In the genomic region with DNA sequence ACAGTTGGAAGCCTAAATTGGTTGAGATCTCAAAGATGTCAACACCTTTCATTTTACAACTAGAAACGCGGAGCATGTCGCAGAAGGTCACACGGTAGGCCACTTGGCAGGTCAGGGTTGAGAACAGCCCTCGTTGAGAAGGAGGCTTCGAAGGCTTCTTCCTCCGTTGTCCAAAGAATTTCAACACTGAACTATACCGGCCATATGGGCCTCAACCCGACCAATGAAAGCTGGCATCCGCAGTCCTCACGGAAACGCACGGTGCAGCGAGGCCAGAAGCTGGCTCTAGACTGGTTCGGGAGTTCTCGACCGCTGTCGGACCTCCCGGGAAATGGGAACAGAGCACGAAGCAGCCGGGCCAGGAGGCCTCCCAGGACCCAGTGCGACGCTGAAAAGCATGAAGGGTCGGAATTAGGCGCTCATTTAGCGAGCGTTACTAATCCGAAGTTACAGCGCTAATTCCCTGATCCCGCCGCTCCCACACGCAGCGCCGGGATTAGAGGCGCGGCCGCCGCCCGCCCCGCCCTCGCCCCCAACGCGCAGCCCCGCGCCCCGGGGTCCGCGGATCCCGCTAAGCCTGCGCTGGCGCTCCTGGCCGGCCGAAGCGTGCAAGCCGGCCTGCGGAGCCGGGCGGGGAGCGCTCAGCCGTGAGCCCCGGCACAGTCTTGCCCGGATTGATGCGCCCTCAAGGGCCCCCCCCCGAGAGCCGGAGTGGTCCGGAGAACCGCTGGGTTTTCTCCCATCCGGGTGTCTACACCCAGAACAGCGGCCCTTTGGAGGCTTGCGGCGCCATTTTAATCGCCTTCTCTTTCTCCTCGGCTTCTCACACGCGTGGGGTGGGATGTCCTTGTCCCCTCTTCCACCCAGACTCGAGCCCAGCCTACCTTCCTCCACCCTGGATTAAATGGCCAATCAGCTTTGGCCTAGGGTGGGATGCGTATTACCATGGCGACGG, we compare ENCODE assay signal across 9 mouse cellular contexts. TPM values are rescaled to one million over a fixed set of nuclear protein-coding genes. Genes with fewer than 3 reads are reported as not detected.
DNase-seq lines count a peak whose midpoint lies in the region; ATAC-seq and TF ChIP-seq lines count a peak whose summit lies in the region.
"Had no signal": no experiment of that assay in that cellular context is flagged by ENCODE, and none has a peak within 500 bp of the region (broad histone marks: within the 10 kb centered on the region; RNA-seq: fewer than 3 reads in every experiment).

No protein-coding gene starts in this region.

- peak overlapping the region; percentile 29 for H3K4me3 ChIP-seq in heart, embryonic 15.5 days
- peak overlapping the region; percentile 52 for H3K4me3 ChIP-seq in E14TG2a.4 (replicated peaks; ENCODE audit: low read length)
- peak overlapping the region; percentile 37 for H3K4me3 ChIP-seq in embryonic facial prominence, embryonic 13.5 days
- H3K4me3 ChIP-seq in limb, embryonic 11.5 days (ENCODE audit: low read depth, low read length), result 0 out of 2 replicates have a peak overlapping the region, but pooled peaks have one; percentile 3

- no peak for TF ChIP-seq CTCF in E14TG2a.4 (conservative IDR thresholded peaks at IDR 0.05; ENCODE audit: low read length)

- no peaks in the 10 kb centered on the region for H3K9me3 ChIP-seq in heart, embryonic 15.5 days (replicated peaks)
- no peaks in the 10 kb centered on the region for H3K9me3 ChIP-seq in E14TG2a.4 (ENCODE audit: low read length)
- no peaks in the 10 kb centered on the region for H3K9me3 ChIP-seq in embryonic facial prominence, embryonic 13.5 days
- H3K9me3 ChIP-seq in limb, embryonic 11.5 days (ENCODE audit: control insufficient read depth, low read length), result no peaks in the 10 kb centered on the region

- H3K27ac ChIP-seq in heart, embryonic 15.5 days, result no peak overlapping the region
- H3K27ac ChIP-seq in embryonic facial prominence, embryonic 13.5 days, result no peak overlapping the region
- H3K27ac ChIP-seq in limb, embryonic 11.5 days (replicated peaks; ENCODE audit: low read depth, low read length), result no peak overlapping the region

- H3K36me3 ChIP-seq in heart, embryonic 15.5 days, result no peaks in the 10 kb centered on the region
- no peaks in the 10 kb centered on the region for H3K36me3 ChIP-seq in E14TG2a.4 (ENCODE audit: insufficient read depth, low read length)
- no peaks in the 10 kb centered on the region for H3K36me3 ChIP-seq in embryonic facial prominence, embryonic 13.5 days
- no peaks in the 10 kb centered on the region for H3K36me3 ChIP-seq in limb, embryonic 11.5 days (ENCODE audit: control insufficient read depth, insufficient read depth, low read length)

- H3K27me3 ChIP-seq in heart, embryonic 15.5 days, result peaks cover 100% of the 10 kb centered on the region
- peaks cover 98% of the 10 kb centered on the region for H3K27me3 ChIP-seq in E14TG2a.4 (ENCODE audit: insufficient read depth, low read length)
- peaks cover 100% of the 10 kb centered on the region for H3K27me3 ChIP-seq in embryonic facial prominence, embryonic 13.5 days
- peaks cover 97% of the 10 kb centered on the region for H3K27me3 ChIP-seq in limb, embryonic 11.5 days (ENCODE audit: control insufficient read depth, insufficient read depth, low read length)

- DNase-seq in heart, adult 18-20 months, result no peak
- no peak for DNase-seq in limb, embryonic 11.5 days (ENCODE audit: low spot score)
- no peak for DNase-seq in kidney, adult 11 months
- DNase-seq in frontal cortex, postnatal 14 days (ENCODE audit: low spot score in 2 of 2), result no peak
- DNase-seq: kidney, postnatal 4 days had no signal

- under 1% methylated on average over 75 of the region's 79 CpGs for WGBS in heart, embryonic 15.5 days
- WGBS in embryonic facial prominence, embryonic 13.5 days, result under 1% methylated on average over 78 of the region's 79 CpGs
- WGBS in limb, embryonic 11.5 days, result under 1% methylated on average over 70 of the region's 79 CpGs

- H3K4me2 ChIP-seq in heart, embryonic 15.5 days, result peak overlapping the region; percentile 46
- peak overlapping the region; percentile 59 for H3K4me2 ChIP-seq in embryonic facial prominence, embryonic 13.5 days
- H3K4me2 ChIP-seq in limb, embryonic 11.5 days (ENCODE audit: low read depth, severe bottlenecking), result peak overlapping the region; percentile 22

- ATAC-seq in heart, embryonic 15.5 days (replicated peaks; ENCODE audit: insufficient number of reproducible peaks, insufficient read depth, low FRiP score, low read depth), result no peak
- no peak for ATAC-seq in embryonic facial prominence, embryonic 13.5 days (ENCODE audit: insufficient number of reproducible peaks, insufficient read depth, low FRiP score, low TSS enrichment, low read depth)
- no peak for ATAC-seq in limb, embryonic 11.5 days (ENCODE audit: insufficient number of reproducible peaks, low FRiP score, low TSS enrichment, low read depth)
- no peak for ATAC-seq in inflammation-experienced regulatory T-cells, adult 6 months

- H3K4me1 ChIP-seq in heart, embryonic 15.5 days (replicated peaks), result peaks cover 19% of the 10 kb centered on the region
- H3K4me1 ChIP-seq in E14TG2a.4 (replicated peaks; ENCODE audit: low read depth, low read length), result peaks cover 58% of the 10 kb centered on the region
- H3K4me1 ChIP-seq in embryonic facial prominence, embryonic 13.5 days, result peaks cover 19% of the 10 kb centered on the region
- peaks cover 6% of the 10 kb centered on the region; the same call in 1 of the 2 replicates for H3K4me1 ChIP-seq in limb, embryonic 11.5 days (ENCODE audit: control insufficient read depth, insufficient read depth, low read length)

- no peak overlapping the region for H3K9ac ChIP-seq in heart, embryonic 15.5 days
- 0 out of 2 replicates have a peak overlapping the region, but pooled peaks have one; percentile 27 for H3K9ac ChIP-seq in embryonic facial prominence, embryonic 13.5 days
- no peak overlapping the region for H3K9ac ChIP-seq in limb, embryonic 11.5 days (ENCODE audit: low read length)

RNA-seq across cellular contexts. Expression of a gene that starts 42.4 kb away (rescaled TPM):
- polyA plus RNA-seq in heart, embryonic 15.5 days (2015; fragmentation: Nextera tagmentation; extraction: Ambion mirVana), result 23.7 and 32.6 TPM in 2 replicates
- 10 to 100 TPM; 56.1 to 60.0 TPM for total RNA-seq in heart, adult 18-20 months (2021)
- polyA plus RNA-seq in embryonic facial prominence, embryonic 13.5 days (2015; fragmentation: Nextera tagmentation; extraction: Ambion mirVana), result 28.8 and 33.0 TPM in 2 replicates
- polyA plus RNA-seq in limb, embryonic 11.5 days (2014; fragmentation: Nextera tagmentation; extraction: Ambion mirVana), result 32.1 and 36.6 TPM in 2 replicates
- 10 to 100 TPM; 15.0 to 37.4 (median 27.3) TPM for polyA plus RNA-seq in inflammation-experienced regulatory T-cells, adult 6 months (2017; shearing (Covaris generic))
